29 mouse cellular contexts compared by ENCODE assay signal in the genomic region with DNA sequence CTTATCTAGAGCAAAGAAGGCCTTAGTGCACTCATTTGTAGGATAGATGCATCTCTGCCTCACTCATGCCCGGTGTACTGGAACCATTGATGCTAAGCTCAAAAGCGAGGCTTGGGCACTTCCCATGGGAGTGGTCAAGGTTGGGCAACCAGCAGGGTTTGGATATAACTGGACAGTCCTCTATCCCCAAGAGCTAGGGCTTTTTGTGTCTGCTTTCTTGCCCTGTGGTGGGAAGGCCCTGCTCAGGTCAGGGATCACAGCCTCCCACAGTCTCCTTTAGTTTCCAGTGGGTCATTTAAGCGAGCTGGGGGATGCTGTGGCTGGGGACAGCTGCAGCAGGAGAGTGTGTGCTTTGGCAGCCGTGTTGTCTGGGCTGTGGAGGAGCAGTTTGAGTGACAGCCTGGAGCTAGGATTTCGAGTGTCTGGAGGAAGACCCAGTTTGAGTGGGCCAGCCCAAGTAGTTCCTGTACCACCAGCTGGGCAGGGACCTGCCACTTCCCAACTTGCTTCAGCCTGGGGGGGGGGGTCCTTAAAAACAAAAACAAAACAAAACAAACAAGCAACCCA. TPM values are rescaled to one million over a fixed set of nuclear protein-coding genes. Genes with fewer than 3 reads are reported as not detected.
DNase-seq lines count a peak whose midpoint lies in the region; ATAC-seq and TF ChIP-seq lines count a peak whose summit lies in the region.
"Had no signal": no experiment of that assay in that cellular context is flagged by ENCODE, and none has a peak within 500 bp of the region (broad histone marks: within the 10 kb centered on the region; RNA-seq: fewer than 3 reads in every experiment).

No protein-coding gene starts in this region.

- TF ChIP-seq CTCF in kidney, postnatal 0 days (IDR thresholded peaks at IDR 0.05; ENCODE audit: low read depth) = no peak
- no peak for TF ChIP-seq CTCF in midbrain, postnatal 0 days (IDR thresholded peaks at IDR 0.05)

- H3K4me1 ChIP-seq in embryonic facial prominence, embryonic 11.5 days (ENCODE audit: control insufficient read depth, insufficient read depth, low read length) = no peaks in the 10 kb centered on the region
- H3K4me1 ChIP-seq in embryonic facial prominence, embryonic 10.5 days = peaks cover 27% of the 10 kb centered on the region
- no peaks in the 10 kb centered on the region for H3K4me1 ChIP-seq in kidney, embryonic 15.5 days
- no peaks in the 10 kb centered on the region for H3K4me1 ChIP-seq in kidney, postnatal 0 days (replicated peaks; ENCODE audit: insufficient read depth, low read length)
- no peaks in the 10 kb centered on the region for H3K4me1 ChIP-seq in midbrain, postnatal 0 days (ENCODE audit: insufficient read depth, low read length)
- H3K4me1 ChIP-seq in midbrain, embryonic 13.5 days (replicated peaks) = peaks cover 10% of the 10 kb centered on the region; the same call in 1 of the 2 replicates
- H3K4me1 ChIP-seq: forebrain, embryonic 13.5 days had no signal

- H3K4me3 ChIP-seq in embryonic facial prominence, embryonic 11.5 days (ENCODE audit: low read depth, low read length) = no peak overlapping the region
- H3K4me3 ChIP-seq in embryonic facial prominence, embryonic 10.5 days = no peak overlapping the region
- no peak overlapping the region for H3K4me3 ChIP-seq in kidney, embryonic 15.5 days (replicated peaks)
- no peak overlapping the region for H3K4me3 ChIP-seq in kidney, postnatal 0 days (replicated peaks; ENCODE audit: low read depth, low read length)
- no peak overlapping the region for H3K4me3 ChIP-seq in midbrain, postnatal 0 days (ENCODE audit: low read depth, low read length)
- H3K4me3 ChIP-seq in midbrain, embryonic 13.5 days (replicated peaks) = no peak overlapping the region
- H3K4me3 ChIP-seq: embryonic facial prominence, embryonic 12.5 days; forebrain, embryonic 13.5 days; forebrain, embryonic 15.5 days had no signal

- no peak for DNase-seq in embryonic facial prominence, embryonic 11.5 days (ENCODE audit: low spot score)
- DNase-seq in embryonic facial prominence, embryonic 10.5 days (ENCODE audit: low spot score) = no peak
- no peak for DNase-seq in kidney, postnatal 14 days
- no peak for DNase-seq in kidney, postnatal 0 days (ENCODE audit: low spot score)
- DNase-seq in kidney, postnatal 36 days = no peak
- DNase-seq in midbrain, postnatal 0 days (ENCODE audit: low spot score) = no peak
- DNase-seq: adrenal gland, adult 8-10 months; adrenal gland, postnatal 14 days; adrenal gland, postnatal 36 days; B cell, adult 2 months; cerebellum, adult 11-12 months; cerebellum, adult 2 months; cerebellum, adult 9-10 months; cerebellum, postnatal 10 days; cerebellum, postnatal 25 days had no signal

- no peak overlapping the region for H3K27ac ChIP-seq in embryonic facial prominence, embryonic 11.5 days (replicated peaks; ENCODE audit: low read depth, low read length)
- H3K27ac ChIP-seq in embryonic facial prominence, embryonic 10.5 days (replicated peaks) = no peak overlapping the region
- no peak overlapping the region for H3K27ac ChIP-seq in kidney, embryonic 15.5 days
- H3K27ac ChIP-seq in kidney, postnatal 0 days = no peak overlapping the region
- no peak overlapping the region for H3K27ac ChIP-seq in midbrain, postnatal 0 days (ENCODE audit: low read depth, low read length)
- H3K27ac ChIP-seq in midbrain, embryonic 13.5 days = no peak overlapping the region
- H3K27ac ChIP-seq: embryonic facial prominence, embryonic 12.5 days; forebrain, embryonic 13.5 days; forebrain, embryonic 15.5 days had no signal

- H3K36me3 ChIP-seq in embryonic facial prominence, embryonic 11.5 days (replicated peaks; ENCODE audit: control insufficient read depth, insufficient read depth, low read depth, low read length) = no peaks in the 10 kb centered on the region
- H3K36me3 ChIP-seq in embryonic facial prominence, embryonic 10.5 days (replicated peaks) = no peaks in the 10 kb centered on the region
- no peaks in the 10 kb centered on the region for H3K36me3 ChIP-seq in kidney, embryonic 15.5 days
- no peaks in the 10 kb centered on the region for H3K36me3 ChIP-seq in kidney, postnatal 0 days (ENCODE audit: insufficient read depth, low read length)
- no peaks in the 10 kb centered on the region for H3K36me3 ChIP-seq in midbrain, postnatal 0 days (ENCODE audit: insufficient read depth, low read length)
- no peaks in the 10 kb centered on the region for H3K36me3 ChIP-seq in midbrain, embryonic 13.5 days
- H3K36me3 ChIP-seq: embryonic facial prominence, embryonic 12.5 days; forebrain, embryonic 15.5 days; G1E had no signal

- H3K9me3 ChIP-seq in embryonic facial prominence, embryonic 11.5 days (replicated peaks; ENCODE audit: control insufficient read depth, low read length) = no peaks in the 10 kb centered on the region
- H3K9me3 ChIP-seq in embryonic facial prominence, embryonic 10.5 days = no peaks in the 10 kb centered on the region
- no peaks in the 10 kb centered on the region for H3K9me3 ChIP-seq in kidney, embryonic 15.5 days (replicated peaks)
- no peaks in the 10 kb centered on the region for H3K9me3 ChIP-seq in kidney, postnatal 0 days (replicated peaks; ENCODE audit: low read length)
- no peaks in the 10 kb centered on the region for H3K9me3 ChIP-seq in midbrain, postnatal 0 days (ENCODE audit: low read length)
- H3K9me3 ChIP-seq in midbrain, embryonic 13.5 days = no peaks in the 10 kb centered on the region
- H3K9me3 ChIP-seq: embryonic facial prominence, embryonic 12.5 days; forebrain, embryonic 13.5 days; forebrain, embryonic 15.5 days; G1E had no signal

- WGBS in embryonic facial prominence, embryonic 11.5 days = 60% methylated on average over 5 of the region's 5 CpGs
- WGBS in embryonic facial prominence, embryonic 10.5 days = 64% methylated on average over 5 of the region's 5 CpGs
- 35% methylated on average over 5 of the region's 5 CpGs for whole genome bisulfite sequencing in kidney, embryonic 15.5 days
- WGBS in kidney, postnatal 0 days = 27% methylated on average over 5 of the region's 5 CpGs
- WGBS in midbrain, postnatal 0 days = 47% methylated on average over 5 of the region's 5 CpGs
- 62% methylated on average over 5 of the region's 5 CpGs for WGBS in midbrain, embryonic 13.5 days

- no peaks in the 10 kb centered on the region for H3K27me3 ChIP-seq in embryonic facial prominence, embryonic 11.5 days (ENCODE audit: control insufficient read depth, insufficient read depth, low read length)
- H3K27me3 ChIP-seq in embryonic facial prominence, embryonic 10.5 days (replicated peaks; ENCODE audit: low read depth, poor library complexity, severe bottlenecking) = peaks cover 10% of the 10 kb centered on the region
- peaks cover 7% of the 10 kb centered on the region; the same call in 1 of the 2 replicates for H3K27me3 ChIP-seq in kidney, embryonic 15.5 days
- no peaks in the 10 kb centered on the region for H3K27me3 ChIP-seq in kidney, postnatal 0 days (ENCODE audit: insufficient read depth, low read length)
- H3K27me3 ChIP-seq in midbrain, postnatal 0 days (ENCODE audit: insufficient read depth, low read length) = no peaks in the 10 kb centered on the region
- no peaks in the 10 kb centered on the region for H3K27me3 ChIP-seq in midbrain, embryonic 13.5 days
- H3K27me3 ChIP-seq: forebrain, embryonic 15.5 days had no signal

- no peak overlapping the region for H3K9ac ChIP-seq in embryonic facial prominence, embryonic 11.5 days (replicated peaks; ENCODE audit: low read length)
- H3K9ac ChIP-seq in kidney, embryonic 15.5 days = no peak overlapping the region
- H3K9ac ChIP-seq in kidney, postnatal 0 days (ENCODE audit: low read depth, low read length) = no peak overlapping the region
- H3K9ac ChIP-seq in midbrain, postnatal 0 days (replicated peaks; ENCODE audit: low read length, poor library complexity, severe bottlenecking) = no peak overlapping the region
- no peak overlapping the region for H3K9ac ChIP-seq in midbrain, embryonic 13.5 days (replicated peaks)
- H3K9ac ChIP-seq: embryonic facial prominence, embryonic 12.5 days; forebrain, embryonic 13.5 days; forebrain, embryonic 15.5 days had no signal

- no peak overlapping the region for H3K4me2 ChIP-seq in embryonic facial prominence, embryonic 11.5 days (ENCODE audit: low read depth, low read length)
- H3K4me2 ChIP-seq in kidney, embryonic 15.5 days = no peak overlapping the region
- H3K4me2 ChIP-seq in kidney, postnatal 0 days (ENCODE audit: low read length) = no peak overlapping the region
- no peak overlapping the region for H3K4me2 ChIP-seq in midbrain, postnatal 0 days (ENCODE audit: low read depth, low read length, poor library complexity, severe bottlenecking)
- H3K4me2 ChIP-seq in midbrain, embryonic 13.5 days (replicated peaks) = no peak overlapping the region
- H3K4me2 ChIP-seq: embryonic facial prominence, embryonic 12.5 days; forebrain, embryonic 13.5 days; forebrain, embryonic 15.5 days had no signal

- ATAC-seq in embryonic facial prominence, embryonic 11.5 days (replicated peaks; ENCODE audit: insufficient number of reproducible peaks, low FRiP score, low TSS enrichment, low read depth) = 0 out of 2 replicates have a peak, but pooled peaks have one; percentile 62
- peak; percentile 64; the same call in 1 of the 2 replicates for ATAC-seq in kidney, embryonic 15.5 days (replicated peaks; ENCODE audit: low FRiP score)
- ATAC-seq in kidney, postnatal 0 days (replicated peaks; ENCODE audit: low FRiP score, low read depth) = peak; percentile 50; the same call in 1 of the 2 replicates
- ATAC-seq in midbrain, postnatal 0 days (ENCODE audit: low FRiP score) = 0 out of 2 replicates have a peak, but pooled peaks have one; percentile 23
- ATAC-seq in midbrain, embryonic 13.5 days = no peak
- ATAC-seq: activated CD4-positive, CD25-positive, alpha-beta regulatory T cell, adult 4 months; CD4-positive, CD25-positive, alpha-beta regulatory T cell, adult 4 months; forebrain, embryonic 13.5 days; forebrain, embryonic 15.5 days; Patski had no signal

RNA-seq across cellular contexts. Expression of a gene that starts 2.3 kb away (rescaled TPM):
- polyA plus RNA-seq in embryonic facial prominence, embryonic 11.5 days (2014; fragmentation: Nextera tagmentation; extraction: Ambion mirVana) = not detected in 2 replicates
- polyA plus RNA-seq in embryonic facial prominence, embryonic 10.5 days (2016; fragmentation: Nextera tagmentation; extraction: Ambion mirVana) = not detected in 2 replicates
- polyA plus RNA-seq in kidney, embryonic 15.5 days (2015; fragmentation: Nextera tagmentation; extraction: Ambion mirVana) = 31.2 and 34.9 TPM in 2 replicates
- 27.4 and 29.8 TPM in 2 replicates for polyA plus RNA-seq in kidney, postnatal 0 days (2015; fragmentation: Nextera tagmentation; extraction: Ambion mirVana)
- total RNA-seq in midbrain, postnatal 0 days (2014; rRNA removed) = 0.38 TPM in 2 replicates
- 0.21 and 0.70 TPM in 2 replicates for polyA plus RNA-seq in midbrain, postnatal 0 days (2015; fragmentation: Nextera tagmentation; extraction: Ambion mirVana)
- 0.18 TPM in 1 of 2 replicates, not detected in the other for polyA plus RNA-seq in midbrain, embryonic 13.5 days (2015; fragmentation: Nextera tagmentation; extraction: Ambion mirVana)
- total RNA-seq: adrenal gland, adult 18-20 months; adrenal gland, adult 8-10 months; adrenal gland, postnatal 14 days; adrenal gland, postnatal 36 days; CH12.LX; G1E had no signal
- polyA plus RNA-seq: activated CD4-positive, CD25-positive, alpha-beta regulatory T cell, adult 4 months; CD4-positive, CD25-positive, alpha-beta regulatory T cell, adult 4 months; cerebellum, adult 2 months; cortical plate, adult 2 months; embryonic facial prominence, embryonic 12.5 days; forebrain, embryonic 11.5 days; forebrain, embryonic 13.5 days; forebrain, embryonic 15.5 days; G1E; Patski had no signal

RNA-seq across cellular contexts. Expression of a gene that starts 16.8 kb away (rescaled TPM):
- not detected in 2 replicates for polyA plus RNA-seq in embryonic facial prominence, embryonic 11.5 days (2014; fragmentation: Nextera tagmentation; extraction: Ambion mirVana)
- not detected in 2 replicates for polyA plus RNA-seq in embryonic facial prominence, embryonic 10.5 days (2016; fragmentation: Nextera tagmentation; extraction: Ambion mirVana)
- polyA plus RNA-seq in kidney, embryonic 15.5 days (2015; fragmentation: Nextera tagmentation; extraction: Ambion mirVana) = 18.6 and 19.4 TPM in 2 replicates
- 21.6 and 24.3 TPM in 2 replicates for polyA plus RNA-seq in kidney, postnatal 0 days (2015; fragmentation: Nextera tagmentation; extraction: Ambion mirVana)
- total RNA-seq in midbrain, postnatal 0 days (2014; rRNA removed) = not detected in 2 replicates
- not detected in 2 replicates for polyA plus RNA-seq in midbrain, postnatal 0 days (2015; fragmentation: Nextera tagmentation; extraction: Ambion mirVana)
- polyA plus RNA-seq in midbrain, embryonic 13.5 days (2015; fragmentation: Nextera tagmentation; extraction: Ambion mirVana) = not detected in 2 replicates
- total RNA-seq: CH12.LX had no signal
- polyA plus RNA-seq: activated CD4-positive, CD25-positive, alpha-beta regulatory T cell, adult 4 months; CD4-positive, CD25-positive, alpha-beta regulatory T cell, adult 4 months; cortical plate, adult 2 months; embryonic facial prominence, embryonic 12.5 days; embryonic facial prominence, embryonic 14.5 days; forebrain, embryonic 11.5 days; forebrain, embryonic 13.5 days; forebrain, embryonic 15.5 days had no signal

RNA-seq across cellular contexts. Expression of a gene that starts 17.4 kb away (rescaled TPM):
- polyA plus RNA-seq in embryonic facial prominence, embryonic 11.5 days (2014; fragmentation: Nextera tagmentation; extraction: Ambion mirVana) = 9.0 and 9.7 TPM in 2 replicates
- 9.4 and 10.5 TPM in 2 replicates for polyA plus RNA-seq in embryonic facial prominence, embryonic 10.5 days (2016; fragmentation: Nextera tagmentation; extraction: Ambion mirVana)
- polyA plus RNA-seq in kidney, embryonic 15.5 days (2015; fragmentation: Nextera tagmentation; extraction: Ambion mirVana) = 9.8 TPM in 2 replicates
- 10.3 and 10.4 TPM in 2 replicates for polyA plus RNA-seq in kidney, postnatal 0 days (2015; fragmentation: Nextera tagmentation; extraction: Ambion mirVana)
- 24.5 and 29.9 TPM in 2 replicates for total RNA-seq in midbrain, postnatal 0 days (2014; rRNA removed)
- polyA plus RNA-seq in midbrain, postnatal 0 days (2015; fragmentation: Nextera tagmentation; extraction: Ambion mirVana) = 15.3 and 15.4 TPM in 2 replicates
- 12.1 and 12.7 TPM in 2 replicates for polyA plus RNA-seq in midbrain, embryonic 13.5 days (2015; fragmentation: Nextera tagmentation; extraction: Ambion mirVana)

RNA-seq across cellular contexts. Expression of a gene that starts 51.5 kb away (rescaled TPM):
- 10.9 and 13.6 TPM in 2 replicates for polyA plus RNA-seq in embryonic facial prominence, embryonic 11.5 days (2014; fragmentation: Nextera tagmentation; extraction: Ambion mirVana)
- polyA plus RNA-seq in embryonic facial prominence, embryonic 10.5 days (2016; fragmentation: Nextera tagmentation; extraction: Ambion mirVana) = 7.6 and 9.1 TPM in 2 replicates
- 1.2 and 2.8 TPM in 2 replicates for polyA plus RNA-seq in kidney, embryonic 15.5 days (2015; fragmentation: Nextera tagmentation; extraction: Ambion mirVana)
- 0.64 and 0.74 TPM in 2 replicates for polyA plus RNA-seq in kidney, postnatal 0 days (2015; fragmentation: Nextera tagmentation; extraction: Ambion mirVana)
- total RNA-seq in midbrain, postnatal 0 days (2014; rRNA removed) = 150 and 182 TPM in 2 replicates
- polyA plus RNA-seq in midbrain, postnatal 0 days (2015; fragmentation: Nextera tagmentation; extraction: Ambion mirVana) = 147 and 155 TPM in 2 replicates
- 114 and 121 TPM in 2 replicates for polyA plus RNA-seq in midbrain, embryonic 13.5 days (2015; fragmentation: Nextera tagmentation; extraction: Ambion mirVana)
- total RNA-seq: CH12.LX had no signal
- polyA plus RNA-seq: activated CD4-positive, CD25-positive, alpha-beta regulatory T cell, adult 4 months; CD4-positive, CD25-positive, alpha-beta regulatory T cell, adult 4 months; G1E had no signal

Comparison
In these comparisons a context has a peak if more than half of its experiments do, and no peak if none do; other contexts are left out.
1. RNA of a gene that starts 2.3 kb away (polyA plus RNA-seq): 31.2 to 34.9 TPM in kidney, embryonic 15.5 days and 27.4 to 29.8 TPM in kidney, postnatal 0 days; 0.21 to 0.70 TPM in midbrain, postnatal 0 days, not detected in embryonic facial prominence, embryonic 11.5 days, not detected in embryonic facial prominence, embryonic 10.5 days and 0.18 TPM in midbrain, embryonic 13.5 days; every median in the first group is over 10 times any median in the second.
2. RNA of a gene that starts 16.8 kb away (polyA plus RNA-seq): 21.6 to 24.3 TPM in kidney, postnatal 0 days and 18.6 to 19.4 TPM in kidney, embryonic 15.5 days; not detected in midbrain, postnatal 0 days, not detected in embryonic facial prominence, embryonic 11.5 days, not detected in embryonic facial prominence, embryonic 10.5 days and not detected in midbrain, embryonic 13.5 days; every median in the first group is over 10 times any median in the second.